Mouse (Mus musculus) lung, embryonic 15.5 days (tissue): ENCODE data around the gene Ece2. TPM values are rescaled to one million over a fixed set of nuclear protein-coding genes. Genes with fewer than 3 reads are reported as not detected.

Experiments
- ATAC-seq: fragments of 200-750 bp; cut with Nextera tagmentation; 2 replicates; pipeline ENCODE4 v1.8.0; 2017; ENCODE audit warnings: moderate number of reproducible peaks, borderline replicate concordance; ENCODE audit not compliant: low FRiP score, low TSS enrichment; ENCODE audit errors: extremely low read depth
- H3K27ac ChIP-seq: fragments of 300-500 bp; sonication (generic); 2 replicates; pipeline ENCODE4 v1.5.1; 2015; ENCODE audit warnings: moderate library complexity, mild to moderate bottlenecking, inconsistent platforms
- H3K27me3 ChIP-seq: fragments of 300-500 bp; sonication (generic); 2 replicates; pipeline ENCODE4 v1.6.1; 2015; ENCODE audit warnings: inconsistent platforms
- H3K36me3 ChIP-seq: fragments of 300-500 bp; sonication (generic); 2 replicates; pipeline ENCODE4 v1.6.1; 2015; ENCODE audit warnings: inconsistent platforms
- H3K4me1 ChIP-seq: fragments of 300-500 bp; sonication (generic); 2 replicates; pipeline ENCODE4 v1.6.1; 2015; ENCODE audit warnings: inconsistent platforms
- H3K4me2 ChIP-seq: fragments of 300-500 bp; sonication (generic); 2 replicates; pipeline ENCODE4 v1.6.1; 2015; ENCODE audit warnings: inconsistent platforms, mild to moderate bottlenecking, moderate library complexity
- H3K4me3 ChIP-seq: fragments of 300-500 bp; sonication (generic); 2 replicates; pipeline ENCODE4 v1.5.1; 2015; ENCODE audit warnings: mild to moderate bottlenecking, inconsistent platforms
- H3K9ac ChIP-seq: fragments of 300-500 bp; sonication (generic); 2 replicates; pipeline ENCODE4 v1.6.1; 2015; ENCODE audit warnings: inconsistent platforms
- H3K9me3 ChIP-seq: fragments of 300-500 bp; sonication (generic); 2 replicates; pipeline ENCODE4 v1.6.1; 2016; ENCODE audit warnings: inconsistent platforms
- WGBS: fragments of 180-500 bp; shearing (Covaris S2); methylation state at CpG from one replicate; pipeline ENCODE4 v1.1.7; 2015; 5-methylcytosine and 5-hydroxymethylcytosine counted together
- polyA plus RNA-seq: library from polyadenylated mRNA; unstranded; fragments of >200 nt; fragmentation: Nextera tagmentation; extraction: Ambion mirVana; gene quantifications from 2 replicates; pipeline ENCODE4 v1.2.1, GENCODE M21; 2015

Gene Ece2
- polyA plus RNA-seq = 2.4 and 3.2 TPM in 2 replicates

- Histone ChIP-seq H3K4me1 (peaks cover 13% of the 10 kb centered on the region; the same call in 1 of the 2 replicates), H3K27me3 (peaks cover 29% of the 10 kb centered on the region), H3K4me3 (peak within 1 kb of the TSS; percentile 53), H3K4me2 (peak within 1 kb of the TSS; percentile 94), H3K27ac (no peak within 1 kb of the TSS), H3K9me3 (no peaks in the 10 kb centered on the region), H3K36me3 (no peaks in the 10 kb centered on the region), H3K9ac (peak within 1 kb of the TSS; percentile 58)
- 5% methylated on average over 54 of the region's 54 CpGs for WGBS
- peak; percentile 69; the same call in 1 of the 2 replicates for ATAC-seq
Measured at GRCm38 (mm10) chr16:20629731-20630634, at the start of gene Ece2. Gene Ece2 (plus strand): TSS chr16:20629828.

- Histone ChIP-seq H3K9me3 (no peaks in the 10 kb centered on the region), H3K4me2 (peak within 1 kb of the TSS; percentile 91), H3K36me3 (no peaks in the 10 kb centered on the region), H3K27me3 (peaks cover 65% of the 10 kb centered on the region), H3K9ac (peak within 1 kb of the TSS; percentile 29; the same call in 1 of the 2 replicates), H3K4me3 (peak within 1 kb of the TSS; percentile 46), H3K4me1 (peaks cover 25% of the 10 kb centered on the region), H3K27ac (no peak within 1 kb of the TSS)
- ATAC-seq = peak; percentile 24; the same call in 1 of the 2 replicates
- under 1% methylated on average over 24 of the region's 24 CpGs for WGBS
Measured at GRCm38 (mm10) chr16:20589366-20589938, 40.2 kb upstream of the Ece2 start, which contains the start of gene Vwa5b2. Gene Vwa5b2 (plus strand): TSS chr16:20589471.

DNA sequence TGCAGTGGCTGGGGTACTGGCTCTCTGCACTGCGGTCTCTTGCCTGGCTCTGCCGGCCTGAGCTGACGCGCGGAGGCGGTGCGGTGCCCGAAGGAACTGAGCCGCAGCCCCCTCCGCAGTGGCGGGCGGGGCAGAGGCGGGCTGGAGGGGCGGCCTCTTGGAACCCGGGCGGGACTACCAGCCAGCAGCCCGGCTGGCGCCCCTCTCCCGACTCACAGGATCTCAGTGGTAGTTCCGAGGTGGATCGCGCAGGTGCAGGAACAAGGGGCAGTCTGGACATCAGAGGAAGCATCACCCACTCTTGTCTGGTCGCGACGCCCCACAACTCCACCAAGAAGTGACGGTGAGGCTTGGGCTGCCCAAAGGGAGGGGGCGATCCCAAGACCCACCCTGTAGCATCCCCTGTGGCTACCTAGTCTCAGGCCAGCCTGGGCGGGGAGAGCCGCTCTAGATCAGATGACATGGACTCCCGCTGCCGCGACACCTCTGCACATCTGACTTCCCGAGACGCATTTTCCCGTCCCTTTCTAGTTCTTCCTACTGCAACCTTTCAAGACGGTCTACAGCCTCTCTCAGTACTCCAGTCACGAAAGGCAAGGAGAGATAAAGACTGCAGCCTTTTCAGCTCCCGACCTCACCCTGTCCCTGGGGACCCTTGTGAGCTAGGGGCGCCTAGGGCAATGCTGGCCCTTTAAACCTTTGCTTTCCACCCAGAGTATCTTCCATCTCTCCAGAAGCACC lies 39.5 kb upstream of the Ece2 start:
- peaks cover 25% of the 10 kb centered on the region for H3K4me1 ChIP-seq
- no peaks in the 10 kb centered on the region for H3K36me3 ChIP-seq
- peaks cover 68% of the 10 kb centered on the region for H3K27me3 ChIP-seq
- ATAC-seq = peak; percentile 37; the same call in 1 of the 2 replicates
- no peaks in the 10 kb centered on the region for H3K9me3 ChIP-seq
- H3K27ac ChIP-seq = no peak overlapping the region
- H3K4me2 ChIP-seq = peak overlapping the region; percentile 91
- H3K9ac ChIP-seq = peak overlapping the region; percentile 29; the same call in 1 of the 2 replicates
- H3K4me3 ChIP-seq = peak overlapping the region; percentile 46
- 0% methylated on average over 37 of the region's 39 CpGs for WGBS

GRCm38 (mm10) chr16:20590680-20591038 lies 39.0 kb upstream of the Ece2 start:
- Histone ChIP-seq H3K27ac (no peak overlapping the region), H3K4me3 (peak overlapping the region; percentile 46), H3K9me3 (no peaks in the 10 kb centered on the region), H3K4me2 (peak overlapping the region; percentile 91), H3K4me1 (peaks cover 25% of the 10 kb centered on the region), H3K27me3 (peaks cover 68% of the 10 kb centered on the region), H3K36me3 (no peaks in the 10 kb centered on the region), H3K9ac (no peak overlapping the region)
- no peak; the same call in 1 of the 2 replicates for ATAC-seq
- 4% methylated on average over 17 of the region's 17 CpGs for WGBS

DNA sequence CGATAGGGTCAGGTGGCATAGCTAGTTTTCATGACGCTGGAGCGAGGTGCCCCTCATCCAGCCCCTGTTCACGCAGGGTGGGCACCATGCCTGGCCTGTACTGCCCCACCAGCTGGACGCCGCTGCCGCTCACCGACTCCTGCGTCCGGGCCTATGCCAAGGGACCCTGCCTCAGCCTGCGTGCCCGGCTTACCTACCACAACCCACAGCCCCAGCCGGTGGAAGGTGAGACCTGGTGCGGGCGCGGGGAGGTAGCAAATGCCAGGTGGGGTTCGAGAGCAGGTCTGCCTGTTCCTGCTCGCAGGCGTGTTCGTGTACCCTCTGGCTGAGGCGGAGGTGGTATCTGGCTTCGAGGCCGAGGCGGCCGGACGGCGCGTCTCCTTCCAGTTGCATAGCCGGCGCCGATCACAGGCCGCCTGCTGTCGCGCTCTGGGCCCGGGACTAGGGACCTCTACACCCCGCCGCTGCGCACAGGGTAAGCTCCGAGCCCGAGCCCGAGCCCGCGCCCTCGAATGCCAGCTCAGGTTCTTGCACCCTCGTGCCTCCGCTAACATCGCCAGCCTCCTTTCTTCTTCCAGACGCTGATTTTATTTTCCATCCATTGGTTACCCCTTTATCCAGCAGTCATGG lies 38.4 kb upstream of the Ece2 start:
- Histone ChIP-seq H3K4me3 (peak overlapping the region; percentile 46), H3K36me3 (no peaks in the 10 kb centered on the region), H3K9me3 (no peaks in the 10 kb centered on the region), H3K9ac (no peak overlapping the region), H3K4me2 (peak overlapping the region; percentile 91), H3K27me3 (peaks cover 68% of the 10 kb centered on the region), H3K27ac (no peak overlapping the region), H3K4me1 (peaks cover 25% of the 10 kb centered on the region)
- no peak for ATAC-seq
- 6% methylated on average over 48 of the region's 48 CpGs for WGBS

DNA sequence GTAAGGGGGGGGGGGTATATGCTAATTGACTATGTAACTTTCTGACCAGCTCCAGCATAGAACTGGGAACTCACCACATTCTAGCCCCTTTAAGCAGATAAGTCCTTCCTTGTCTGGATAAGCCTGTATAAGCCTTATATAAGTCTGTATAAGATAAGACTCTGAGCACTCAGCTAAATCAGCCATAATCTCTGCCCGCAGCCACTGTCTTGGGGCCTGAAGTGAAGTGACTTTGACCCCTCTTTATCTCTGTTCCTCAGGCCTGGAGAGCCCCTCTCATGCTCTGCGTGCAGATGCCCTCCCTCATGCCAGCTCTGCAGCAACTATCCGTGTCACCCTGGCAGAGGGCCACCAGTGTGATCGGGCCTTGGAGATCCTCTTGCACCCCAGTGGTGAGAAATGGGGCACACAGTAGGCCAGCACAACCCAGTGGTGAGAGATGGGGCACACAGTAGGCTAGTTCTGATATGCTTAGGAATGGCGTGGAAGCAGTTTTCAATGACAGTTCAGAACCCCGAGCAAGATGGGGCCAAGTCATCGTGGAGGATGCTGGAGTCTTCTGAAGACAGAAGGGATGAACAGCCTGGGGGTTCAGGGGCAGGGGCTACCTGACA lies 34.5 kb upstream of the Ece2 start:
- ATAC-seq = no peak
- no peaks in the 10 kb centered on the region for H3K36me3 ChIP-seq
- no peak overlapping the region for H3K4me3 ChIP-seq
- H3K4me1 ChIP-seq = peaks cover 13% of the 10 kb centered on the region
- H3K4me2 ChIP-seq = no peak overlapping the region
- no peak overlapping the region for H3K27ac ChIP-seq
- no peak overlapping the region for H3K9ac ChIP-seq
- 81% methylated on average over 7 of the region's 7 CpGs for WGBS
- H3K9me3 ChIP-seq = no peaks in the 10 kb centered on the region
- peaks cover 44% of the 10 kb centered on the region for H3K27me3 ChIP-seq

- Histone ChIP-seq H3K9me3 (no peaks in the 10 kb centered on the region), H3K4me2 (no peak overlapping the region), H3K9ac (no peak overlapping the region), H3K4me3 (no peak overlapping the region), H3K4me1 (peaks cover 7% of the 10 kb centered on the region), H3K27me3 (peaks cover 38% of the 10 kb centered on the region), H3K27ac (no peak overlapping the region), H3K36me3 (no peaks in the 10 kb centered on the region)
- ATAC-seq = no peak
- 77% methylated on average over 4 of the region's 4 CpGs for WGBS
Measured at GRCm38 (mm10) chr16:20595737-20596136, 33.9 kb upstream of the Ece2 start.

DNA sequence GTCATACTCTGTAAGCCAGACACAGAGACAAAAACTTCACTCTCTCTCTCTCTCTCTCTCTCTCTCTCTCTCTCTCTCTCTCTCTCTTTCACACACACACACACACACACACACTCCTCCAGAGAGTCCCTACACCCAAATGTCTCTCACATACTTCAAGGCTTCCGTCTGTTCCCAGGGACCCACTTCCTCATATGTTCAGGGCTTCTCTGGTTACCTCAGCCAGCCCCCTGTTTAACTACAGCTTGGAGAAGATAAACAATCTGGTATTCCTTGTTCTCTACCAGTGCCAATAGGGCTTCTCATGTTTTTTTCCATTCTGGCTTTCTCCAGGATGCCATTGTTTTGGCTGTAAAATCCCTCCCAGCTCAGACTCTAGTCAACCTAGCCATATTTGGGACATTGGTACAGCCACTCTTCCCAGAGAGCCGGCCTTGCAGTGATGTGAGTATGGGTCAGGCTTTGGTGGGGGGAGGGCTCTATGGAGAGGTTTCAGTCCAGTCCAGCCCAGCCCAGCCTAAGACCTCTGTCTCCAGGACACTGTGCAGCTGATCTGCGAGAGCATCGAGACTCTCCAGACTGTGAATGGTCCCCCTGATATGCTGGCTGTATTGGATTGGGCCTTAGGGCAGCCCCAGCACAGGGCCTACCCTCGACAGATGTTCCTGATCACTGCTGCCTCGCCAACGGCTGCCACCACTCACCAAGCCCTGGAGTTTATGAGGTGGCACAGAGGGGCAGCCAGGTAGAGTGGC lies 32.8 kb upstream of the Ece2 start:
- WGBS = 48% methylated on average over 7 of the region's 7 CpGs
- Histone ChIP-seq H3K27me3 (peaks cover 27% of the 10 kb centered on the region), H3K4me2 (no peak overlapping the region), H3K4me1 (no peaks in the 10 kb centered on the region), H3K27ac (no peak overlapping the region), H3K4me3 (no peak overlapping the region), H3K9ac (no peak overlapping the region), H3K9me3 (no peaks in the 10 kb centered on the region), H3K36me3 (no peaks in the 10 kb centered on the region)
- ATAC-seq = no peak

- H3K36me3 ChIP-seq = 0 out of 2 replicates have a peak, but pooled peaks cover 10% of the 10 kb centered on the region
- H3K27ac ChIP-seq = no peak overlapping the region
- H3K9me3 ChIP-seq = no peaks in the 10 kb centered on the region
- 57% methylated on average over 5 of the region's 5 CpGs for WGBS
- H3K4me3 ChIP-seq = no peak overlapping the region
- H3K27me3 ChIP-seq = no peaks in the 10 kb centered on the region
- H3K9ac ChIP-seq = no peak overlapping the region
- no peaks in the 10 kb centered on the region for H3K4me1 ChIP-seq
- no peak overlapping the region for H3K4me2 ChIP-seq
- no peak for ATAC-seq
Measured at GRCm38 (mm10) chr16:20600511-20600910, 29.1 kb upstream of the Ece2 start.

- H3K9ac ChIP-seq = no peak overlapping the region
- H3K36me3 ChIP-seq = peaks cover 30% of the 10 kb centered on the region
Measured at GRCm38 (mm10) chr16:20604705-20605104, 24.9 kb upstream of the Ece2 start.

More at GRCm38 (mm10) chr16:20604705-20605104, 24.9 kb upstream of the Ece2 start:
- Histone ChIP-seq H3K9me3 (no peaks in the 10 kb centered on the region), H3K27ac (no peak overlapping the region), H3K4me2 (no peak overlapping the region), H3K4me1 (peaks cover 3% of the 10 kb centered on the region; the same call in 1 of the 2 replicates), H3K4me3 (no peak overlapping the region), H3K27me3 (no peaks in the 10 kb centered on the region)
- no peak for ATAC-seq
- WGBS = 52% methylated on average over 9 of the region's 9 CpGs
